Mouse (Mus musculus): ENCODE measurements around the gene Tjp1.

DNA sequence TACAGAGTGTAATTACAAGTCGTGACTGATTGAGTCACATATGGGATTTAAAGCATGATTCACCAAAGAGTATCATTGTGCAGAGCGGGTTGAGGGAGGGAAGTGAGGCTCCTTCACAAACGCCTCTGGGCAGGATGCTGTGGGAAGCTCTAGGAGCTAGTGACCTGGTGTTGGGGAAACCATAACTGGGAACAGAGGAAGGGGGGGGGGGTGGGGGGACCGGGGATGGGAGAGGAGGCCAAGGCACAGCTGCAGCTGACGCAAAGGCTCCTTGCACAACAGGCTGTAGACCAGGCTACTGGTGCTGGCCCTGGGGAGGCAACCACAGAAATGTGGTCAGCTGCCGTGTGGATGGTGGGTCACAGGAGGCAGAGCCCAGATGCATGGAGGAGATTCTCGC lies 116.9 kb downstream of the Tjp1 start:
- no peak for TF ChIP-seq CTCF (IDR thresholded peaks at IDR 0.05; ENCODE audit: control insufficient read depth, insufficient read depth, insufficient read length)
- no peak for TF ChIP-seq USF1 (IDR thresholded peaks at IDR 0.05; ENCODE audit: low read depth)
- TF ChIP-seq MYOD1 (IDR thresholded peaks at IDR 0.05; ENCODE audit: control insufficient read depth, insufficient read length, low read depth) = peak; percentile 89
